Mouse (Mus musculus): Measurements from ENCODE around the gene Pakap.

DNA sequence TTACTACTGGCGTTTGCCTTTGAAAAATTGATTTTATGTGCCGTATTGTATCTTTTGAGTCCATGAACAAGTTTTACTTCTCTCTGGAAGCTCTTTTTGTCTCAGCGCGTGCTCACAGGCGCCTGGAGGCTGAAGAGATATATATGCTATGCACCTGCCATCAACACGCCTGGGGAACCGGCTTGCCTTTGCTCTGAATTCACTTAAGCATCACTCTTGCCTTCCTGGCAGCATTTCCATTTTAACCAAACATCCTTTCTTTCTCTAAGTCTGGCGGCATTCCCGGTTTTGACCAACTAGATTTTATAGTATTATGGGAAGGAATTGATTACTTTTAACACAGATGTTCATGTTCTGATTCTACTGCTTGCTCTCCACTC lies 215.4 kb downstream of the Pakap start:
- TF ChIP-seq CTCF (IDR thresholded peaks at IDR 0.05; ENCODE audit: borderline replicate concordance, insufficient read depth, low read length) = no peak
- TF ChIP-seq POLR2A (IDR thresholded peaks at IDR 0.05; ENCODE audit: low read depth, low read length) = no peak
